Mouse (Mus musculus) c-Kit-positive CD71-positive TER-119-positive erythroid progenitor cells, embryonic 14.5 days (primary cell): ENCODE measurements around the gene Pgpep1.
A peak's percentile ranks its signal among the peaks of the same experiment; 100 is the strongest.

Source experiments
- DNase-seq: peaks from one replicate; pipeline ENCODE4 v3.0.0-alpha.2; 2013; ENCODE audit warnings: low spot score

The Pgpep1 gene

GRCm38 (mm10) chr8:70659604-70660272, 450 bp downstream of the Pgpep1 start:
- peak; percentile 81 for DNase-seq

DNA sequence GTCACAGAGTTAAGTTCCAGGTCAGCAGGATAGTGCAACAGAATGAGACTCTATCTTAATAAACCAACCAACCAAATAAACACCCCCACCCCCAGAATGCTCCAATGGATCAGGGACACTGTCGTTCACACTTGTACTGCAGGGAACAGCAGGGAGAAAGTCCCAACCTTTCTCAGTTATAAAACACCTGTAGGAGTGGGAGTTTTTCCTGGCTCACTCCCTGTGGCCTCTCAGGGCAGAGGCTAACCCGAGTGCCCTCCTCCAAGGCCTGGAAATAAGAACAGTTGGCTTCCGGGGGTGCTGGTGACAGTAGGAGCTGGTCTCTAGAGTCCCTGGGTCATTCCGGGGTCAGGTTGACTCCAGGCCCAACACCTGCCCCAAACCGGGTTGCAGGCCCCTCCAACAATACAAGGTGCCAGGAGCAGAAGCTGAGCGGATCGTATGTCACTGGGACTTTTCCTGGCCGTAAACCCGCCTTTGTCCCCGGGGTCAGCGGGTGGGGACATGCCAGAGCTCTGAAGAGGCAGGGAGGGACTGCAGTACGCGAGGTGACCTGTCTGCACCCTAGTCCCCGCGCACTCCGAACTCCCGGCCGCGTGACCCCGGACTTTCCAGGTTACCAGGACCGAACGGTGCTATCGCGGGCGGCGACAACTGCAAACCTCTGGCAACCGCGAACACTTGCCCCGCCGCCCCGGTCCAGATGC, 1.1 kb downstream of the Pgpep1 start:
- DNase-seq: no peak

- no peak for DNase-seq
Observed at GRCm38 (mm10) chr8:70657739-70658138, 2.4 kb downstream of the Pgpep1 start.

- DNase-seq: no peak
Observed at GRCm38 (mm10) chr8:70657214-70657613, 3.0 kb downstream of the Pgpep1 start.

DNA sequence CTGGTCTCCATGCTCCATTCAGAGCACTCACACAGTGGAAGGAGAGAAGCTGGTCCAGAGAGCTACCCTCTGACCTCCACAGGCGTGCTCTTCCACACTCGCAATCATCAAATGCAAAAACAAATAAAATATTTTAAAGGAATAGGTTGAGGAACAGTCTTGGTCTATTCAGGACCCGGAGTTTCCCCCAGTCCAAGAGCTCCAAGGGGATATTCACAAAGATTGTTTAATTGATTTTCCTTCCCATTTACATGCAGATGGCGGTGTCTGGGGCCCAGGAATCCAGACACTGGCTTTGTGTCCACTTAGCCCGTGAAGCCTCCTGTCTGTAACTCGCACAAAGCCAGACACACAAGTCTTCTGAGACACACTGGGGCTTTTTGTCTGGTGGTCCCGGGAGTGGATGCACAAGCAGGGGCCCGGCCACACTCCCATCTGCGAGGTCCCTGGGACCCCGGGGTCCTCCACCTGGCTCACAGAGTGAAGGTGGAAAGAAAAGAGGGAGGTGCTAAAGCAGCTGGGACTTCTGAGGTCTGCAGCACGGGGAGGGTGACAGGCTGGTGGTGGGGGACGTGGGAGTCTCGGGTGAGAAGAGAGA, 3.9 kb downstream of the Pgpep1 start:
- DNase-seq: no peak

GRCm38 (mm10) chr8:70655469-70655868, 4.7 kb downstream of the Pgpep1 start:
- DNase-seq: no peak

- DNase-seq: no peak
Observed at GRCm38 (mm10) chr8:70654121-70654520, 6.1 kb downstream of the Pgpep1 start.

DNA sequence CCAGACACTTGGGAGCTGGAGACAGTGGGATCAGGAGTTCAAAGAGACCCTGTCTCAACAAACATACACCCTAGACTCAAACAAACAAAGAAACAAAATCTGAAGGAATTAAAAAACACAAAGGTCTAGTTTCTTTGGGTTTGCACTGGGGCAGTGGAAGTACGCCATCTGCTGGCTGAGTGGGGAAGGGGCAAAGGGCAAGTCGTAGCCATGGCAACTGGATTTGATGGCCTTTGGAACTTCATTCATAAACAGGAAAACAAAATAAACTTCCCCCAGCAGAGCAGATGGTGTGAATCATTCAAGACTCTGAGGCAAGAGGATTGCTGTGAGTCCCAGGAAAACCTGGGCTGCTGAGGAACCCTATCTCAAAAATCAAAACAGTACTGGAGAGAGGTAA, 7.0 kb downstream of the Pgpep1 start:
- DNase-seq: no peak

- no peak for DNase-seq
Observed at GRCm38 (mm10) chr8:70650351-70650750, 9.8 kb downstream of the Pgpep1 start.

DNA sequence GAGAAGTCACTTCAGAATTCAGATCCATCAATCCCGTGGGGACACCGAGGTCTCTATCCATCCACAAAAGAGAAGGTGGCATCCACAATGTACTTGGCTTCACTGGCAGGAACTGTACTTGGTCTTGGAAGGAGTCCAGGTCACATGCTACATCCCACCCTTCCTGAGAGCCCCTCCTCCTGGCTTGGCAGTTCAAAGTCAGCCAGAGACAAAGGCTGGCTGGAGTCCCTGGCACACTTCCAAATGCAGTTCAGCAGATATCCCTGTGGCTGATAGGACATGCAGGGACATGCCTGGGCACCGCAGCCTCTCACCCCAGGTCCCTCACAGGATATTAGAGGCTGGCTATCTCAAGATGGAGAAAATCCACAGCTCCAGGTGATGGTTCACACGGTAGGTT, 10.9 kb downstream of the Pgpep1 start:
- no peak for DNase-seq

DNA sequence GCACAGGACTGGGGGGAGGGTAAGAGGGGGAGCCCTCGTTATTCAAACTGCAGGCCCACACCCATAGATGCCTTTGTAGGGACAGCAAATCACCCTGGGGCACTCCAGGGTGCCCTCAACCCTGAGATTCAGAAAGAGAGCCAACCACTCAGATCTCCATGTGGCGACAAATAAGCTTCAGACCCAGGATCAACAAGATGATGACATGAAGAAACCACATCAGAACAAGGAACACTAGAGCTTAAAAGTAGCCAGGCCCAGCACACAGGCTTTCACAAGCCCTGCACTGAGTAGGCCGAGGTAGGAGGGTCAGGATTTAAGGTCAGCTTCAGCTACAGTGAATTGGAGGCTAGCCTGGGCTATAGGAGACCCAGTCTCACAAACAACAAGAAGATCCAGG, 11.3 kb downstream of the Pgpep1 start:
- no peak for DNase-seq

- no peak for DNase-seq
Observed at GRCm38 (mm10) chr8:70648164-70648442, 12.1 kb downstream of the Pgpep1 start.

- no peak for DNase-seq
Observed at GRCm38 (mm10) chr8:70647343-70648163, 12.6 kb downstream of the Pgpep1 start.

GRCm38 (mm10) chr8:70646775-70647174, 13.4 kb downstream of the Pgpep1 start:
- DNase-seq: no peak

GRCm38 (mm10) chr8:70646369-70646768, 13.8 kb downstream of the Pgpep1 start:
- DNase-seq: no peak

DNA sequence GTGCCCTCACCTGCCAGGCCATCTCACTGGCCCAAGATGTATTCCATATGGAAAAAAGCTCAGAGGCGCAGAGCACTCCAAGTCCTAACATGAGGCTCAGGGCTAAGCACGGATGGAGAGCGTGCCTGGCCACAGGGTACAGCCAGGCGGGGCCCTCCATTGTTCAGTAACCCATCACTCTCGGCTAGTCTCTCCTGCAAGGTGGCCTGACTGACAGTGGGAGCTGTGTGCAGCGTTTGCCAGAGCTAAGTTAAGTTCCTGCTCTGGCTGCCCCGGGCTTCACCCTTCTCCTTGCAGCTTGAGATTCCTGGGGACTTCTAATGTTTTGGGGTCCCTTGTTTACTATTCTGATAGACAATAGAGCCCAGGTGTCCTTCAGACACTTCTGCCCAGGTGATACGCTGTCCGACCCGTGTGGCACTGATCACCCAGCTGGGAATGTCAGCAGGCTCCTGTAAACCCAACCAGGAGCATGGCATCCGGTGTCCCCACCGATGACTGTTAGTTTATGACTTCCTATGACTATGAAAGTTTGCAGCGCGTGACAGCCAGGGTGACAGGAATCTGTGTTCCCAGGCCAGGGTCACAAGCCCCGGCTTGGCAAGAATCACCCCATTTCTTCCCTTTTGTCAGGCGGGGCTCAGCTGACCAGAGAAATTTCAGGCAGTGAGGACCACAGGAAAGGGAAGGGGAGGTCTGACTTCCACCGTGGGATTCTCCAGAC, 14.5 kb downstream of the Pgpep1 start:
- no peak for DNase-seq

GRCm38 (mm10) chr8:70644065-70644464, 16.1 kb downstream of the Pgpep1 start:
- DNase-seq: peak; percentile 37

- DNase-seq: no peak
Observed at GRCm38 (mm10) chr8:70643019-70643418, 17.2 kb downstream of the Pgpep1 start.

DNA sequence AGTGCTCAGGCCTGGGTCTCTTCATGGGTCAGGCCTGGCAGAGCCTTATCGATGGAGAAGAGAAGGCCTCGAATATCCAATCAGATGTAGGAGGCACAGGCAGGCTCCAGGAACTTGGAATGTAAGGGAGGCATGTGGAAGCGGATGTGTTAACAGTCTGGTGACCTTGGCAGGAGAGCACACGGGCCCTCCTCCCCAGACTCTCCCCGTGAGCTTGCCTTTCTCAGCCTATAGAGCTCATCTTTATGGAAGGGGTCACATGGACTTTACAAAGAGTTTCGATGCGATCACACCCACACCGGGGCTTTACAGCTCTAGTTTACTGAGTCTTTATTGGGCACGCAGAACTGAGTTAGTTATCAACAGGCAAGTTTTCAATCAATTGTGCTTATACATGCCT, 21.4 kb downstream of the Pgpep1 start:
- DNase-seq: no peak

- no peak for DNase-seq
Observed at GRCm38 (mm10) chr8:70636838-70637237, 23.4 kb downstream of the Pgpep1 start.

GRCm38 (mm10) chr8:70635527-70635926, 24.7 kb downstream of the Pgpep1 start:
- no peak for DNase-seq

DNA sequence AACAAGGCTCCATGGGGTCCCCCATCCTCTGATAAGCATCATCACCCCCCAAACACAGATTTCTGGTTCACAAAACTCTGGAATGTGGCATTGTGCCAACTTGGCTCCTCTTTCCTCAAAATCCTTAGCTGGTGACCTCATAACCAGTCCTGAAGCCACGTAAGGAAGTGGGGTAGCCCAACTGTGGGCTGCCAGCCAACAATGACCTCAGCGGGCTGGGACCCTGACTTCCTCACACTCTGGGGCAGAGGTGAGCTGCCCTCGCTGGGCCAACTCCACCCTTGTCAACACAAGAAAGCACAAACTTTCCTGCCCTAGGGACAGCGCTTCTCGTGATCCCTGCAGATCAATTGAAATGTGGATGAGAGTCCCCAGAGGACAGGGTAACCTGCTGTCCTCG, 26.1 kb downstream of the Pgpep1 start:
- no peak for DNase-seq
